Mouse (Mus musculus) intestine, embryonic 16.5 days (tissue): ENCODE results near the gene Card9. TPM values are rescaled to one million over a fixed set of nuclear protein-coding genes. Genes with fewer than 3 reads are reported as not detected.

Source experiments
- ATAC-seq: fragments of 200-750 bp; cut with Nextera tagmentation; 2 replicates; pipeline ENCODE4 v1.8.0; 2017; ENCODE audit warnings: moderate TSS enrichment, moderate library complexity
- H3K27ac ChIP-seq: fragments of 300-500 bp; sonication (generic); 2 replicates; pipeline ENCODE4 v1.5.1; 2014; ENCODE audit warnings: mild to moderate bottlenecking, low read length
- H3K27me3 ChIP-seq: fragments of 300-500 bp; sonication (generic); replicated peaks from 2 replicates; pipeline ENCODE4 v1.6.1; 2014; ENCODE audit warnings: low read length, control low read depth, mixed read lengths; ENCODE audit not compliant: control insufficient read depth, insufficient read depth
- H3K36me3 ChIP-seq: fragments of 300-500 bp; sonication (generic); 2 replicates; pipeline ENCODE4 v1.6.1; 2014; ENCODE audit warnings: low read length, control low read depth; ENCODE audit not compliant: control insufficient read depth, insufficient read depth
- H3K4me1 ChIP-seq: fragments of 300-500 bp; sonication (generic); 2 replicates; pipeline ENCODE4 v1.6.1; 2014; ENCODE audit warnings: low read length, control low read depth, mixed read lengths; ENCODE audit not compliant: control insufficient read depth, insufficient read depth
- H3K4me2 ChIP-seq: fragments of 300-500 bp; sonication (generic); 2 replicates; pipeline ENCODE4 v1.6.1; 2014; ENCODE audit warnings: low read depth, low read length, control low read depth
- H3K4me3 ChIP-seq: fragments of 300-500 bp; sonication (generic); 2 replicates; pipeline ENCODE4 v1.5.1; 2014; ENCODE audit warnings: mild to moderate bottlenecking, low read length
- H3K9ac ChIP-seq: fragments of 300-500 bp; sonication (generic); 2 replicates; pipeline ENCODE4 v1.6.1; 2014; ENCODE audit warnings: low read depth, low read length
- H3K9me3 ChIP-seq: fragments of 300-500 bp; sonication (generic); 2 replicates; pipeline ENCODE4 v1.6.1; 2016; ENCODE audit warnings: low read length, control low read depth; ENCODE audit not compliant: control insufficient read depth
- WGBS: fragments of 180-500 bp; shearing (Covaris S2); extraction: QIAGEN DNeasy Blood & Tissue Kit; methylation state at CpG from one replicate; pipeline ENCODE4 v1.1.7; 2014; 5-methylcytosine and 5-hydroxymethylcytosine counted together
- polyA plus RNA-seq: library from polyadenylated mRNA; unstranded; fragments of >200 nt; fragmentation: Nextera tagmentation; extraction: Ambion mirVana; gene quantifications from 2 replicates; pipeline ENCODE4 v1.2.1, GENCODE M21; 2015

The Card9 gene
- polyA plus RNA-seq, 1 experiment from 2014 or later = 1.1 TPM

GRCm38 (mm10) chr2:26323589-26324325, 37.0 kb downstream of the Card9 start:
- Histone ChIP-seq H3K4me3 (no peak overlapping the region), H3K27ac (no peak overlapping the region), H3K4me1 (no peaks in the 10 kb centered on the region), H3K9ac (no peak overlapping the region), H3K36me3 (peaks cover 11% of the 10 kb centered on the region; the same call in 1 of the 2 replicates), H3K9me3 (no peaks in the 10 kb centered on the region), H3K27me3 (no peaks in the 10 kb centered on the region), H3K4me2 (no peak overlapping the region)
- WGBS = 90% methylated on average over 13 of the region's 13 CpGs
- no peak for ATAC-seq

GRCm38 (mm10) chr2:26320245-26321185, 40.2 kb downstream of the Card9 start:
- no peak overlapping the region for H3K4me3 ChIP-seq
- H3K9ac ChIP-seq = no peak overlapping the region
- no peak overlapping the region for H3K27ac ChIP-seq
- no peaks in the 10 kb centered on the region for H3K9me3 ChIP-seq
- H3K4me2 ChIP-seq = no peak overlapping the region
- H3K36me3 ChIP-seq = no peaks in the 10 kb centered on the region
- H3K4me1 ChIP-seq = peaks cover 21% of the 10 kb centered on the region
- H3K27me3 ChIP-seq = no peaks in the 10 kb centered on the region
- no peak for ATAC-seq
- 86% methylated on average over 14 of the region's 14 CpGs for WGBS

DNA sequence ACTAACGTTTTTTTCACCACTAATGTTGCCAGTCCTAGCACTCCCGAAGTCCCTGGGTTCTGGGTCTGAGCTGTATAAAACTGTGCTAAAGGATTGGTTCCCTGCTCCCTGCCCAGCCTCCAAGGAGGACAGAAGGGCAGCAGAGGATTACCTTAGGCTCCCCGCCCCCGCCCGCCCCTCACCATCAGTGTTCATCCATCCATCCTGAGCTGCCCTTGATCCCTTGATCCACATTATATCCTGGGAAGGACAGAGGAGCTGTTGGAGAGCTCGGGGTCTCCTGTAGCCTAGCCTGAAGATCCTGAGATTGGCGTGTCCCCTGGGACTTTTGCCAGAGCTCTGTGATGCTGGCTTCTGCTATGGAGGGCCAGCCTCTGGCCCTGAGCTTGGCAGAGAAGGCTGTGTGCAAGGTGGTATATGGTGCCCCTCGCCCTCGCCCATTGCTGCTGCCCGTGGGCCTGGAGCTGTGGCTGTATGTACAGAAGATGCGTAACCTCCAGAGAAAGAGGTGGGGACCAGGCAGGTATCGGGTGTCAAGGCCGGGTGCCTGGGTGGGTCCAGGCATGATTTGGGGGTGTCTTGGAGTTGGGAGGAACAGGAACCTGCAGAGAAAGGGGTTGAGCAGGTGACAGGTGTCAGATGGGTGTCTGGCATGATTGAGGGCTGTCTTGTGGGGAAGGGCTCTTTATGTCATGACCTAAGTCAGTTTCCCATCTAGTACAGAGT, 41.0 kb downstream of the Card9 start:
- H3K27ac ChIP-seq = no peak overlapping the region
- H3K4me2 ChIP-seq = no peak overlapping the region
- WGBS = 86% methylated on average over 13 of the region's 13 CpGs
- no peaks in the 10 kb centered on the region for H3K9me3 ChIP-seq
- no peak overlapping the region for H3K9ac ChIP-seq
- H3K4me1 ChIP-seq = peaks cover 24% of the 10 kb centered on the region
- H3K27me3 ChIP-seq = no peaks in the 10 kb centered on the region
- H3K36me3 ChIP-seq = no peaks in the 10 kb centered on the region
- no peak overlapping the region for H3K4me3 ChIP-seq
- ATAC-seq = no peak

DNA sequence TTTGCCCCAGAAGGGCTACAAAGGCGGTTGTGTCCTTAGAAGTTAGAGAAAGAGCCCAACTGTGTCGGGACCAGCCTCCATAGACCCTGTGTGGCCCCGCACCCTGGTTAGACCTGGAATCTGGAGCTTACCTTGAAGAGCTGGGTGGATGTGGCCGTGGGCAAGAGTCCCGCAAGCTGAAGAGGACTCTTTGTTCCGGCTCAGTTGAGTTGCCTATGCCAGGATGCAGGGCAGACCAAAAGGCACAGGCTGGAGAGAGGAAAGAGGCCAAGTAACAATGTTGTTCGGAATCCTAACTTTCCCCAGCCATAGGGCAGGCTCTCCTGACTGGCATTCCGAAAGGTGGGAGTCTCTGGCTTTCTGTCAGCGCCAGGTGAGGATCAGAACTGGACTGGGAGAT, 41.6 kb downstream of the Card9 start:
- no peaks in the 10 kb centered on the region for H3K36me3 ChIP-seq
- no peak overlapping the region for H3K4me3 ChIP-seq
- no peak overlapping the region for H3K27ac ChIP-seq
- ATAC-seq = no peak
- H3K9ac ChIP-seq = 0 out of 2 replicates have a peak overlapping the region, but pooled peaks have one; percentile 1
- no peaks in the 10 kb centered on the region for H3K27me3 ChIP-seq
- no peak overlapping the region for H3K4me2 ChIP-seq
- H3K9me3 ChIP-seq = no peaks in the 10 kb centered on the region
- peaks cover 29% of the 10 kb centered on the region for H3K4me1 ChIP-seq
- 90% methylated on average over 9 of the region's 9 CpGs for WGBS

DNA sequence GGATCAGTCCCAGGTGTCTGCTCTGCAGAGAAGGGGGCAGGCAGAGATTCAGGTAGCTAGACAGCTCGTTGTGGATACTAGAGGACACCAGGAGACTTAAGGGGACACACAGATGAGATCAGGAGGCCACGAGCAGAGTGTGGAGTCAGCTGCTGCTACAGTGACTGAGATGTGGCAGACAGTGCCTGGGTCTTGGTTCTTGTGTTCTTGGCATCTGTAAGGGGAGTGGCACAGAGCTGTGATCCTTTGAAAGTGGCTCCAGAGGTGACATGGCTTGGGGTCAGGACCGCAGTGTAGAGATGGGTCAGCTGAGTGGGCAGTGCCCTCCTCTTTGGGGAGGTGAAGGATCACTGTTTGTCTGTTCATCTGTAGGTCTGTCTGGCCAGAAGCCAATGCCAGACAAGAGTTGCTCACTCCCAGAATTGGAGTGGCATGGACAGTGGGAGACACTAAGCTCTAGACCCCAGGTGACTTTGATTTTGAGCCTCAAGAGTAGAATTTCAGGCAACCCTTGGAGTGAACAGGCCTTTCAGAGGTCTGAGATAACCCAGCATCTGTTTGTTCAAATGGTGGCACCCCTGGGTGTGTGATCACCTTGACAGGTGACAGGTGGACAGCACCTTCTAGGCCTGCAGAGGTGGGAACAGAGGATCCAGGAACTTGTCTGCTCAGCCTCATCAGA, 42.6 kb downstream of the Card9 start:
- 86% methylated on average over 3 of the region's 3 CpGs for whole genome bisulfite sequencing
- Histone ChIP-seq H3K9me3 (no peaks in the 10 kb centered on the region), H3K27ac (no peak overlapping the region), H3K27me3 (no peaks in the 10 kb centered on the region), H3K9ac (peak overlapping the region; percentile 21; the same call in 1 of the 2 replicates), H3K4me3 (no peak overlapping the region), H3K4me1 (peaks cover 31% of the 10 kb centered on the region), H3K4me2 (no peak overlapping the region), H3K36me3 (no peaks in the 10 kb centered on the region)
- ATAC-seq = no peak

DNA sequence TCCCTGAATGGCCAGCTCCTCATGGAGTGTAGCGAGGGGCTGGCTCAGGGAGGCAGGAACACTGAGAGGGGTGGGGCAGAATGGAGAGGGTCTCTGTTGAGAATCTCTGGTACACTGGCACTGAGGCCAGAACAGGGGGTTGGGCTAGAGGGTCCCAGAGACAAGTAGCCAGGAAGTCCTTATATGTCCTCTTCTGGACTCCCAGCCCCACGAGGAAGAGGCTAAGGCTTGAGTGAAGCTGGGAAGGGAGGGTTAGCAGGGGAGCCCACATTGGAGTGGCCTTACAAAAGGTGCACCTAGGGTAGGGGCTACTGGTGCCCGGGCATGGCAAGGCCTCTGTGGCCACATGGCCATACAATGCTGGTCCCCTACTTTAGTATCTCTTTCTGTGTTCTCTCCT, 43.3 kb downstream of the Card9 start:
- peak overlapping the region; percentile 91; the same call in 1 of the 2 replicates for H3K9ac ChIP-seq
- no peaks in the 10 kb centered on the region for H3K36me3 ChIP-seq
- H3K27ac ChIP-seq = no peak overlapping the region
- H3K4me1 ChIP-seq = peaks cover 31% of the 10 kb centered on the region
- WGBS = 62% methylated on average over 3 of the region's 3 CpGs
- no peak for ATAC-seq
- H3K4me2 ChIP-seq = peak overlapping the region; percentile 68
- no peaks in the 10 kb centered on the region for H3K27me3 ChIP-seq
- no peak overlapping the region for H3K4me3 ChIP-seq
- no peaks in the 10 kb centered on the region for H3K9me3 ChIP-seq

DNA sequence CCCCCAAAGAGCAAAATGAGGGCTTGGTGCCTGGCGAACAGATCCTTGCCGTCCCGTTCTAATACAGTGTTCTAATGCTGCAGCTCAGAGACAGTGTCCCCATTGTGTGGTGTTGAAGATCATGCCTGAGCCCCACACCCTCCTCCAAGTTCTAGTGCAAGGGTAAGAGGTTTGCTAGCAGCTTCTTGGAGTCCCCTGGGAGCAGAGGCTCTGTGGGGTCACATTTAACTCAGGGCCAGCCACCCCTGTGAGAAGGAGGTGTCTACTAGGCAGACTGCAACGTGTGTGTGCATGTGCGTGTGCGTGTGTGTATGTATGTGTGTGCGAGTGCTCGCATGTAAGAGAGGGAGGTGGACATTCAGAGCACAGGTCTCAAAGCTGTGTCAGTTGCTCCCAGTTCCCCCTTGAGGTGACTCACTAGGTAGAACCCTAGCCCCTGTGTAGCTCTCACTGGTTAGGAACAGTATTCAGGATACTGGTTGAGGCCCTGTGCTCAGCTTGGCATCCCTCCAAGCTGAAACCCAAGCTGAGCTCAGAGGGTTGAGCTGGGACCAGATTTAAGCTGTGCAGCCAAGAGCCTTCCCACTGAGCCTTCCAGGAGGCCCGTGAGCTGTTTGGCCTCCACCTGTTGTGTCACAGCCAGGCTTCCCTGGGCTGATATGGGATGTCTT, 44.0 kb downstream of the Card9 start:
- Histone ChIP-seq H3K4me1 (peaks cover 31% of the 10 kb centered on the region), H3K9me3 (no peaks in the 10 kb centered on the region), H3K9ac (peak overlapping the region; percentile 91), H3K27me3 (no peaks in the 10 kb centered on the region), H3K4me3 (peak overlapping the region; percentile 82), H3K4me2 (peak overlapping the region; percentile 68), H3K27ac (peak overlapping the region; percentile 95), H3K36me3 (no peaks in the 10 kb centered on the region)
- no peak for ATAC-seq
- 49% methylated on average over 9 of the region's 9 CpGs for WGBS

DNA sequence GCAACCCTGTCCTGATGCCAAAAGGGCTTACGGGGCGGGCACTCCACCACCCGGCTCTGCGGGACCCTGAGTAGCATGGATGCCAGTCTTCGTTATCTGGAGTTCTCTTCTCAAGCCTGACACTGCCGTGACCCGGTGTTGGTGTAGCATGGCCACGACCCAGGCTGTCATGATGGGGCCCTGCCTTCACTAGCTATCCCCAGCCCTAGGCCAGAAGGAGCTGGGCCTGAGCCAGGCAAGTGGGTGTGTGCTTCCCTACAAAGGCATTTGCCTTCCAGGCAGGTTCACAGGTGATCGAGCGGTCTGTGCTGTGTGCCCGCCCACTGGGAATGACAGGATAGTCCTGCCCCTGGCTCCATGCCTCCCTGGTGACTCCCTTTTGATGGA, 44.8 kb downstream of the Card9 start:
- Histone ChIP-seq H3K4me1 (peaks cover 31% of the 10 kb centered on the region), H3K9me3 (no peaks in the 10 kb centered on the region), H3K9ac (peak overlapping the region; percentile 91), H3K4me3 (peak overlapping the region; percentile 82), H3K4me2 (peak overlapping the region; percentile 68), H3K27ac (peak overlapping the region; percentile 95), H3K36me3 (no peaks in the 10 kb centered on the region), H3K27me3 (no peaks in the 10 kb centered on the region)
- peak; percentile 68 for ATAC-seq
- WGBS = 2% methylated on average over 11 of the region's 11 CpGs
